Mouse (Mus musculus): ENCODE measurements at regions not wholly inside any gene's neighbourhood (a gene's known extent, or its start where the extent isn't known, plus 50 kb on each side); places are given as distances from the start of the nearest gene placed in this dataset.

- TF ChIP-seq POLR2A (IDR thresholded peaks at IDR 0.05; ENCODE audit: insufficient read length, low read depth), result no peak
- TF ChIP-seq MYOG (IDR thresholded peaks at IDR 0.05; ENCODE audit: control insufficient read depth in 1 of 3, insufficient read depth in 1 of 3, insufficient read length in 2 of 3, low read depth in 2 of 3), result no peak
- TF ChIP-seq E2F4 (IDR thresholded peaks at IDR 0.05; ENCODE audit: insufficient read depth), result no peak
- TF ChIP-seq MAX (IDR thresholded peaks at IDR 0.05; ENCODE audit: low read depth), result no peak
- TF ChIP-seq CEBPB (IDR thresholded peaks at IDR 0.05; ENCODE audit: insufficient read depth, poor library complexity, severe bottlenecking), result no peak
- no peak for TF ChIP-seq SRF (IDR thresholded peaks at IDR 0.05; ENCODE audit: control insufficient read depth, insufficient read length, low read depth)
- TF ChIP-seq USF1 (IDR thresholded peaks at IDR 0.05; ENCODE audit: low read depth), result no peak
- no peak for TF ChIP-seq POLR2AphosphoS2 (IDR thresholded peaks at IDR 0.05; ENCODE audit: insufficient read length, low read depth)
- TF ChIP-seq TCF12 (IDR thresholded peaks at IDR 0.05; ENCODE audit: insufficient read depth, poor library complexity, severe bottlenecking), result no peak
- TF ChIP-seq REST (IDR thresholded peaks at IDR 0.05; ENCODE audit: insufficient read depth, insufficient read length), result no peak
- no peak for TF ChIP-seq MYOD1 (IDR thresholded peaks at IDR 0.05; ENCODE audit: control insufficient read depth in 1 of 3, insufficient read length in 2 of 3, low read depth in 2 of 3)
- no peak for TF ChIP-seq TCF3 (IDR thresholded peaks at IDR 0.05; ENCODE audit: insufficient read length, low read depth)
Observed at GRCm38 (mm10) chr9:46473681-46474080, 153.9 kb upstream of the 4931429L15Rik start.
